Mouse (Mus musculus) limb, embryonic 10.5 days (tissue): ENCODE data around the gene Spg20. TPM values are rescaled to one million over a fixed set of nuclear protein-coding genes. Genes with fewer than 3 reads are reported as not detected.

Experiments
- DNase-seq: peaks from one replicate; pipeline ENCODE4 v3.0.0-alpha.2; 2017; ENCODE audit warnings: low spot score
- H3K27ac ChIP-seq: fragments of 300-500 bp; sonication (generic); 2 replicates; pipeline ENCODE4 v1.5.1; 2016; ENCODE audit warnings: mild to moderate bottlenecking
- H3K27me3 ChIP-seq: fragments of 300-500 bp; sonication (generic); 2 replicates; pipeline ENCODE4 v1.6.1; 2016; ENCODE audit warnings: low read depth, mild to moderate bottlenecking; ENCODE audit not compliant: poor library complexity, severe bottlenecking
- H3K36me3 ChIP-seq: fragments of 300-500 bp; sonication (generic); 2 replicates; pipeline ENCODE4 v1.6.1; 2016; ENCODE audit warnings: mild to moderate bottlenecking, moderate library complexity
- H3K4me1 ChIP-seq: fragments of 300-500 bp; sonication (generic); 2 replicates; pipeline ENCODE4 v1.6.1; 2016
- H3K4me3 ChIP-seq: fragments of 300-500 bp; sonication (generic); 2 replicates; pipeline ENCODE4 v1.5.1; 2016; ENCODE audit warnings: mild to moderate bottlenecking, moderate library complexity
- H3K9me3 ChIP-seq: fragments of 300-500 bp; sonication (generic); replicated peaks from 2 replicates; pipeline ENCODE4 v1.6.1; 2016; ENCODE audit warnings: mild to moderate bottlenecking
- WGBS: fragments of 180-500 bp; shearing (Covaris S2); methylation state at CpG from one replicate; pipeline ENCODE4 v1.1.7; 2016; 5-methylcytosine and 5-hydroxymethylcytosine counted together
- polyA plus RNA-seq: library from polyadenylated mRNA; unstranded; fragments of >200 nt; fragmentation: Nextera tagmentation; extraction: Ambion mirVana; gene quantifications from 2 replicates; pipeline ENCODE4 v1.2.1, GENCODE M21; 2016

Spg20 gene
- polyA plus RNA-seq, 1 experiment from 2014 or later = 88.5 TPM

DNA sequence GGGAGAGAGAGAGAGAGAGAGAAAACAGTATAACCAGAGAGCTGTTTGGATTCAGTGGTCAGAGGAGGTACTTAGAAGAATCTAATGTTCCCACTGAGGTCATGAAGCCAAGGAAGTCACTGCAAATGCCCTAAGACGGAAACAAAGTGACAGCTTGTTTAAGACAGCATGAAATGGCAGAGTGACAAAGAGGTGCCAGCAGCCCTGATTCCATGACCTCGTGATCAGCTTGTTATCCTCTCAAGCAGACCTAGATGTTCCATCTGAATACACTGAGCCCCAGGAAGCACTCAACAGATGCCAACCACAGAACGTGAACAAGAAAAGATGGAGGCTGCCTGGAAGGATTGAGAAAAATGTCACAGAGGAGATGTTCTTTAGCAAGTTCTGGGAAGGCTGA lies 26.2 kb upstream of the Spg20 start:
- WGBS = 64% methylated on average over 3 of the region's 3 CpGs
- H3K4me3 ChIP-seq = no peak overlapping the region

GRCm38 (mm10) chr3:55086948-55087347 lies 25.0 kb upstream of the Spg20 start:
- Histone ChIP-seq H3K4me3 (no peak overlapping the region), H3K27me3 (no peaks in the 10 kb centered on the region), H3K9me3 (no peaks in the 10 kb centered on the region), H3K4me1 (no peaks in the 10 kb centered on the region), H3K27ac (no peak overlapping the region), H3K36me3 (no peaks in the 10 kb centered on the region)
- 85% methylated on average over 5 of the region's 5 CpGs for WGBS
- no peak for DNase-seq

More for the DNA sequence above, 26.2 kb upstream of the Spg20 start:
- Histone ChIP-seq H3K27me3 (no peaks in the 10 kb centered on the region), H3K9me3 (no peaks in the 10 kb centered on the region), H3K27ac (no peak overlapping the region), H3K36me3 (no peaks in the 10 kb centered on the region), H3K4me1 (no peaks in the 10 kb centered on the region)
- no peak for DNase-seq

DNA sequence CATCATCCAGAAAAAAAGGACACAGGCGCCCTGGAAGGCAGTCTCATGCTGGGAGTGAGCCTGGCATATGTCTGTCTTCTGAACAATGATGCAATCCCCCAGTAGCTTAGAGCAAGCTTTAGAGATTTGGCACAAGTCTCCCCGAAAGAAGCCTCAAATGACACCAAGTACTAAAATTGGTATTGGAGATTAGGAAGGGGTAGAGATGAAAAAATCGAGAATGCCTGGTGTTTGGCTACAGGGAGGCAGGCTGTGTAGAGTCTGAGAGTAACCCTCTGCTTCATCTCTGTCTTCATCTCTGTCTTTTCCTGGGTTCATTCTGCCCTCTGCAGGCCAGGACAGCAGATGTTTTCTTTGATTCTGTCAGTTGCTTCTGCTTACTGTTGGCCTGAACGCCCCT lies 24.5 kb upstream of the Spg20 start:
- H3K9me3 ChIP-seq = no peaks in the 10 kb centered on the region
- H3K36me3 ChIP-seq = no peaks in the 10 kb centered on the region
- no peak overlapping the region for H3K27ac ChIP-seq
- 72% methylated on average over 4 of the region's 4 CpGs for WGBS
- no peak for DNase-seq
- H3K27me3 ChIP-seq = no peaks in the 10 kb centered on the region
- H3K4me3 ChIP-seq = no peak overlapping the region
- no peaks in the 10 kb centered on the region for H3K4me1 ChIP-seq

GRCm38 (mm10) chr3:55088359-55088758 lies 23.5 kb upstream of the Spg20 start:
- WGBS = 75% methylated on average over 4 of the region's 4 CpGs
- H3K36me3 ChIP-seq = no peaks in the 10 kb centered on the region
- no peaks in the 10 kb centered on the region for H3K9me3 ChIP-seq
- no peaks in the 10 kb centered on the region for H3K4me1 ChIP-seq
- no peaks in the 10 kb centered on the region for H3K27me3 ChIP-seq
- H3K27ac ChIP-seq = no peak overlapping the region
- no peak for DNase-seq
- H3K4me3 ChIP-seq = no peak overlapping the region

DNA sequence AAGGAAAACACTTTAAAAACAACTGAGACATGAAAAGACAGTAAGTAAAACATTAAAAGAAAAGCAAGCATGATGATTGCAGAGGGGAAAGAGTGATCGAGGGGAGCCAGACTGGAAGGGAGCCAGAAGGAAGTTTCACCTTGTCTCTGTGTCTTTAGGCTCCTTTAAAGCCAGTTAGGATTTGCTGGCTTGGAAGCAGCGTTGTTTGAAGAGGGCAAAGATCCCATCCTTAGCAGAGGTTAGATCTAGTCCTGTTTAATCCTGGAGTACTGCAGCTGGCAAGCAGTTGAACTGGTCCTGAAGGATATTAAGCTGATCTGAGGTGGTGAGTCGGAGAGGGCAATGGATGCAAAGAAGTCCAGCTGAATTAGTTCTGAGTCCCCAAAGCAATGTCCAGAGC lies 23.1 kb upstream of the Spg20 start:
- Histone ChIP-seq H3K27ac (no peak overlapping the region), H3K4me1 (no peaks in the 10 kb centered on the region), H3K36me3 (no peaks in the 10 kb centered on the region), H3K4me3 (no peak overlapping the region), H3K27me3 (no peaks in the 10 kb centered on the region), H3K9me3 (no peaks in the 10 kb centered on the region)
- no peak for DNase-seq
- WGBS = 83% methylated on average over 3 of the region's 3 CpGs

DNA sequence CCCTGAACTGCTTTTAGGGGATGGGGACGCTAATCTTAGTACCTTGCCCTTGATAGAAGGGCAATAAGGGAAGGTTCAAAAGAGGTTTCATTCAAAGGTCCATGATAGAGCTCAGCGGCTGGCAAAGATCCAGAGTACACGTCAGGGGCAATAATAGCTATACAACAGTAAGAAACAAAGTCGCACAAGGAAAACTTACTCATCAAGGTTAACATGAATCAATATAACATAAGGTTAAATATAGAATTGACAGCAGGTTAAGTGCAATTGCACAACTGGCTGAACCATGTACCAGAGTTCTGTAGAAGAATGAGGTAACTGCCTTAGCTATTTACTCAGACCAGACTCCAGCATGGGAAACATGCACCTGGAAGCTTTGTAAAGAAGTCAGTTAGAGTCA lies 22.6 kb upstream of the Spg20 start:
- no peak overlapping the region for H3K27ac ChIP-seq
- no peaks in the 10 kb centered on the region for H3K36me3 ChIP-seq
- no peaks in the 10 kb centered on the region for H3K4me1 ChIP-seq
- no peak for DNase-seq
- 88% methylated on average over 4 of the region's 4 CpGs for WGBS
- no peaks in the 10 kb centered on the region for H3K9me3 ChIP-seq
- no peaks in the 10 kb centered on the region for H3K27me3 ChIP-seq
- no peak overlapping the region for H3K4me3 ChIP-seq

- no peaks in the 10 kb centered on the region for H3K9me3 ChIP-seq
- no peak for DNase-seq
- H3K36me3 ChIP-seq = no peaks in the 10 kb centered on the region
- H3K27me3 ChIP-seq = no peaks in the 10 kb centered on the region
- H3K4me3 ChIP-seq = no peak overlapping the region
- H3K27ac ChIP-seq = no peak overlapping the region
- peaks cover 9% of the 10 kb centered on the region; the same call in 1 of the 2 replicates for H3K4me1 ChIP-seq
- WGBS = 72% methylated on average over 1 of the region's 1 CpGs
Observed at GRCm38 (mm10) chr3:55093161-55093560, 18.7 kb upstream of the Spg20 start.

GRCm38 (mm10) chr3:55095968-55096654 lies 15.8 kb upstream of the Spg20 start:
- H3K27me3 ChIP-seq = no peaks in the 10 kb centered on the region
- DNase-seq = no peak
- H3K4me1 ChIP-seq = peaks cover 9% of the 10 kb centered on the region; the same call in 1 of the 2 replicates
- peak overlapping the region; percentile 75 for H3K27ac ChIP-seq
- H3K9me3 ChIP-seq = no peaks in the 10 kb centered on the region
- WGBS = 57% methylated on average over 8 of the region's 8 CpGs
- H3K36me3 ChIP-seq = no peaks in the 10 kb centered on the region
- no peak overlapping the region for H3K4me3 ChIP-seq

DNA sequence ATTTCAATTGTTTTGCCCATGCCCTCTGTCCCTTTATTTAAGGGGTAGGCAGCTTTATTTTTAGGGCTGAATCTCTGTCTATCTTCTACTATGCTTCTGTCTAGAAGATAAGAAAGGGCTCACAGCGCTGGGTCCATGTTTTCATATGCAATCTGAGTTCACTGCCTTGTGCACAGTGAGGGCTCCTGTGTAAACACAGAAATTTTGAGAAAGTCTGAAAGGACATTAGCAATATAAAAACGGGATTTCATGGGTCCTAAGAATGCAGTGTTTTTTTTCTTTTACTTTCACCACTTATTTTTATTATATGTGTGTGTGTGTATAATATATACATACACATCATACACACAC lies 15.3 kb upstream of the Spg20 start:
- no peaks in the 10 kb centered on the region for H3K27me3 ChIP-seq
- peaks cover 9% of the 10 kb centered on the region; the same call in 1 of the 2 replicates for H3K4me1 ChIP-seq
- WGBS = 82% methylated on average over 2 of the region's 2 CpGs
- peak overlapping the region; percentile 75; the same call in 1 of the 2 replicates for H3K27ac ChIP-seq
- DNase-seq = no peak
- H3K4me3 ChIP-seq = no peak overlapping the region
- no peaks in the 10 kb centered on the region for H3K36me3 ChIP-seq
- no peaks in the 10 kb centered on the region for H3K9me3 ChIP-seq

DNA sequence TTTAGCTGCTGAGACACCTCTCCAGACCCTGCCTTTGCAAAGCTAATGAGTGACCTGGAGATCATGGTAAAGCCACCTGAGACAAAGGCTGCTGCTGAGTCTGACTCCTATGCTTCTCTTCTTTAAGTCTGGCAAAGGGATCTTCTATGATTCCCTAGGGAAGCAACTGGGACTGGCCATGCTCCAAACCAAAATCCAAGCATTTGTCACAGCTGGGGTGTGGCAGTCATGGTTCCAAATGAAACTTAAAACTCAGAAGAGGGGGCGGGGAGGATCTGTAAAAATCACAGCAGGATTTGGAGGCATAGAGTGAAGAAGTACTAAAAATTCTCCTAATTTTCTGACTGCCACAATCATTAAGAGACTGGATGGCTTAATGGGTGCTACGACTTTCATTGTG lies 14.7 kb upstream of the Spg20 start:
- no peak for DNase-seq
- Histone ChIP-seq H3K27ac (peak overlapping the region; percentile 4; the same call in 1 of the 2 replicates), H3K4me1 (peaks cover 9% of the 10 kb centered on the region; the same call in 1 of the 2 replicates), H3K36me3 (no peaks in the 10 kb centered on the region), H3K27me3 (no peaks in the 10 kb centered on the region), H3K9me3 (no peaks in the 10 kb centered on the region), H3K4me3 (no peak overlapping the region)
- WGBS = 92% methylated on average over 2 of the region's 2 CpGs

GRCm38 (mm10) chr3:55098014-55098413 lies 13.9 kb upstream of the Spg20 start:
- WGBS = 75% methylated on average over 2 of the region's 2 CpGs
- Histone ChIP-seq H3K4me1 (peaks cover 9% of the 10 kb centered on the region; the same call in 1 of the 2 replicates), H3K27ac (no peak overlapping the region)

GRCm38 (mm10) chr3:55098990-55099389 lies 12.9 kb upstream of the Spg20 start:
- H3K4me3 ChIP-seq = no peak overlapping the region
- peaks cover 9% of the 10 kb centered on the region; the same call in 1 of the 2 replicates for H3K4me1 ChIP-seq
- H3K27ac ChIP-seq = no peak overlapping the region
- no peaks in the 10 kb centered on the region for H3K27me3 ChIP-seq
- no peaks in the 10 kb centered on the region for H3K36me3 ChIP-seq
- H3K9me3 ChIP-seq = no peaks in the 10 kb centered on the region
- no peak for DNase-seq
- 82% methylated on average over 11 of the region's 11 CpGs for WGBS

More at GRCm38 (mm10) chr3:55098014-55098413, 13.9 kb upstream of the Spg20 start:
- H3K9me3 ChIP-seq = no peaks in the 10 kb centered on the region
- H3K27me3 ChIP-seq = no peaks in the 10 kb centered on the region
- DNase-seq = no peak
- no peaks in the 10 kb centered on the region for H3K36me3 ChIP-seq
- no peak overlapping the region for H3K4me3 ChIP-seq

- no peak overlapping the region for H3K4me3 ChIP-seq
- DNase-seq = no peak
- no peaks in the 10 kb centered on the region for H3K27me3 ChIP-seq
- H3K9me3 ChIP-seq = no peaks in the 10 kb centered on the region
- H3K27ac ChIP-seq = no peak overlapping the region
- peaks cover 6% of the 10 kb centered on the region; the same call in 1 of the 2 replicates for H3K4me1 ChIP-seq
- H3K36me3 ChIP-seq = no peaks in the 10 kb centered on the region
Observed at GRCm38 (mm10) chr3:55101092-55101491, 10.8 kb upstream of the Spg20 start.
